Mouse (Mus musculus) bone marrow macrophage, adult 2 months (primary cell): ENCODE results near the gene Fgr. TPM values are rescaled to one million over a fixed set of nuclear protein-coding genes. Genes with fewer than 3 reads are reported as not detected.

Experiments used
- H3K27ac ChIP-seq: 2 replicates; pipeline ENCODE4 v1.5.1; 2012; ENCODE audit warnings: low read depth, low read length; ENCODE audit not compliant: insufficient read depth
- H3K4me1 ChIP-seq: 2 replicates; pipeline ENCODE4 v1.6.1; 2012; ENCODE audit warnings: low read length; ENCODE audit not compliant: control insufficient read depth, insufficient read depth
- H3K4me3 ChIP-seq: 2 replicates; pipeline ENCODE4 v1.5.1; 2012; ENCODE audit warnings: mild to moderate bottlenecking, low read length, moderate library complexity; ENCODE audit not compliant: insufficient read depth
- CTCF ChIP-seq: IDR thresholded peaks from 2 replicates; pipeline ENCODE4 v1.5.1; 2012; ENCODE audit warnings: low read depth, mild to moderate bottlenecking, low read length, moderate library complexity
- POLR2A ChIP-seq: IDR thresholded peaks from 2 replicates; pipeline ENCODE4 v1.6.1; 2012; ENCODE audit warnings: mild to moderate bottlenecking, low read depth, low read length, borderline replicate concordance
- polyA plus RNA-seq: library from polyadenylated mRNA; stranded (reverse); fragments of >200 nt; gene quantifications from 2 replicates; pipeline ENCODE4 v1.2.4, GENCODE M21; 2012; ENCODE audit not compliant: missing spikeins, insufficient read depth, insufficient read length

Gene Fgr
- polyA plus RNA-seq, 1 experiment = 24.3 TPM

DNA sequence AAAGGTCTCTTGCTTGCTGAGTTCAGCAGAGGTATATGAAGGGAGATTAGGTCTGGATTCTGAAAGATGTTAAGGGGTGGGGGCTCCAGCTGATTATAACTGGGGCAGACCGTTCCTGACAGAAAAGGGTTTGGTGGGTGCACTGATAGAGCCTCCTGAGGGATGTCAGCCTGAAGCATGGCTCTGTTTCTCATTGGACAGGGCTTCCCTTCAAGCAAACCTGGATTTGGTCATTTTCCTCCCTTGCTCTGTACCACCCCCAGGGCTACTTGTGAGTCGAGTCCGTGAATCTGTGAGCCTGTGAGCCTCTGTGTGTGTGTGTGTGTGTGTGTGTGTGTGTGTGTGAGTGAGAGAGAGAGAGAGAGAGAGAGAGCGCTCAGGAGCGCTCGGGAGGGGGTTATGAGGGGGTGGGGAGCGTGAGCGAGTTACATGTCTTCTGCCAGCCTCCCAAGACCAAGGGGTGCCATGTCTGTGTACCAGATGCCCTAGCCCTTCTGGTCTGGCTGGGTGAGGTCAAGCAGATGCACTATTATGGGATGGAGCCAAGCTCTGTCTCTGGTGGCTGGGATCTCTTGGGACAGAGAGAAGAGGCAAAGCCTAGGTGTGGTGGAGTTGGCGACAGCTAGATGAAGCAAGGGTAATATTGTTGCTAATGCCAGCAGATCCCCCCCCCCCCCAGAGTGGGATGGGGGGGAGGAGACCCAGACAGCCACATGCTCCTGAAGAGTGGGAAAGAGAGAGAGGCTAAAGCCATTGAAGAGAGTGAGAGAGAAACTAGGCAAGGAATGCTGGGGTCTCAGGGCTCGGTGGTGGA lies 41.2 kb downstream of the Fgr start:
- H3K4me1 ChIP-seq = 0 out of 2 replicates have a peak, but pooled peaks cover 3% of the 10 kb centered on the region
- no peak overlapping the region for H3K27ac ChIP-seq
- no peak overlapping the region for H3K4me3 ChIP-seq
- no peak for TF ChIP-seq CTCF
- TF ChIP-seq POLR2A = no peak

GRCm38 (mm10) chr4:133015710-133016651 lies 42.1 kb downstream of the Fgr start:
- Histone ChIP-seq H3K27ac (no peak overlapping the region), H3K4me3 (no peak overlapping the region), H3K4me1 (0 out of 2 replicates have a peak, but pooled peaks cover under 1% of the 10 kb centered on the region)
- TF ChIP-seq POLR2A = no peak
- no peak for TF ChIP-seq CTCF

- H3K27ac ChIP-seq = no peak overlapping the region
- H3K4me3 ChIP-seq = no peak overlapping the region
- no peak for TF ChIP-seq CTCF
- no peak for TF ChIP-seq POLR2A
- H3K4me1 ChIP-seq = no peaks in the 10 kb centered on the region
Observed at GRCm38 (mm10) chr4:133016677-133017415, 43.0 kb downstream of the Fgr start.

GRCm38 (mm10) chr4:133017597-133018262 lies 43.8 kb downstream of the Fgr start:
- no peak for TF ChIP-seq CTCF
- no peak for TF ChIP-seq POLR2A
- Histone ChIP-seq H3K4me1 (no peaks in the 10 kb centered on the region), H3K4me3 (no peak overlapping the region), H3K27ac (no peak overlapping the region)

GRCm38 (mm10) chr4:133018263-133018798 lies 44.4 kb downstream of the Fgr start:
- Histone ChIP-seq H3K4me1 (no peaks in the 10 kb centered on the region), H3K27ac (no peak overlapping the region), H3K4me3 (no peak overlapping the region)
- TF ChIP-seq POLR2A (no peak), CTCF (no peak)

DNA sequence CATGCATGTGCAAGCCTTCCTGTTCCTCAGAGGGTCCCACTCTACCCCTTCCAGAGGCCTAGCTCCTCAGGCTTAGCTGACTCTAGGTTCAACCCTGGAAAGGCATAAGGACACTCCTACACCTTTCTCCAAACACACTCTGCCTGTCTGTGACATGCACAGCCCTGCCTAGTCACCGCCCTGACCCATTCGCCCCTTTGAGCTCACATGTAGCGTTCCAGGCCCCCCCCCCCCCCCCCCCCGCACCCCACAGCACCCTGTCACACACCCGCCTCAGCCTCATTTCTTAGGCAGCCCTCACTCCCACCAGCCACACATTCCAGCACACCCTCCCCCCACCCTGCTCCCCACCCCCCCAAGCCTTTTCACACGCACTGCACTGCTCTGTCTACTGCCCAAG lies 46.8 kb downstream of the Fgr start:
- Histone ChIP-seq H3K4me3 (no peak overlapping the region), H3K4me1 (no peaks in the 10 kb centered on the region), H3K27ac (no peak overlapping the region)
- TF ChIP-seq CTCF (no peak), POLR2A (no peak)

DNA sequence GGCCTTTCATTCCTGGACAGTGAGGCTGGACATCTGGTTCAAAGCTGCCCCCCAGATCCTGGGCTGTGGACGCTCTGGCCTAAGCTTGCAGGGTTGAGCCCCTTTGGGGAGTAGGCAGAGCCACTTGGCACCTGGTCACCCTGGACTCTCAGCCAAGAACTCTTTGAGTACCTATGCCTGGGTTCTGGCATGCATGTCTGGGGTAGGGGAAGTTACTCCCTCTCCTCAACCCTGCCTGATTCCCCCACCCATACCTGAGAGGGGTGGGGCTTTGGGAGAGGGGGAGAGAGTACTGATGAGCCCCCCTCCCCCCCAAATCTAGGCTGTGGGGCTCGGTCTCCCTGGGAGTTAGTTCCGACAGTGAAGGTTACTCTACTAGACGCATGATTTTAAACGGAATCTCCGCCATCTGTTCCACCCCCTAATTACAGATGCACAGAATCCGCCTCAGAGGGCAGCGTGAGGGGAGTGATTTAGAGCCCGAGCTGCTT lies 47.3 kb downstream of the Fgr start:
- TF ChIP-seq CTCF = no peak
- no peak for TF ChIP-seq POLR2A
- no peak overlapping the region for H3K27ac ChIP-seq
- no peak overlapping the region for H3K4me3 ChIP-seq
- no peaks in the 10 kb centered on the region for H3K4me1 ChIP-seq

GRCm38 (mm10) chr4:133022217-133022616 lies 48.3 kb downstream of the Fgr start:
- H3K27ac ChIP-seq = no peak overlapping the region
- H3K4me1 ChIP-seq = no peaks in the 10 kb centered on the region
- TF ChIP-seq CTCF (no peak), POLR2A (no peak)
- H3K4me3 ChIP-seq = no peak overlapping the region
